Mouse (Mus musculus): ENCODE results near the gene Spata17. TPM values are rescaled to one million over a fixed set of nuclear protein-coding genes. Genes with fewer than 3 reads are reported as not detected.

The Spata17 gene
- polyA plus RNA-seq, 1 experiment from 2014 or later, result 1.2 TPM

GRCm38 (mm10) chr1:187015673-187016072 is 199.6 kb downstream of the Spata17 start:
- Histone ChIP-seq H3K4me1 (no peaks in the 10 kb centered on the region), H3K36me3 (no peaks in the 10 kb centered on the region), H3K4me2 (no peak overlapping the region), H3K9me3 (replicated peaks) (no peaks in the 10 kb centered on the region), H3K27ac (no peak overlapping the region), H3K9ac (no peak overlapping the region), H3K4me3 (replicated peaks) (no peak overlapping the region), H3K27me3 (no peaks in the 10 kb centered on the region)
- ATAC-seq (replicated peaks; ENCODE audit: low FRiP score), result no peak
- WGBS, result 58% methylated on average over 1 of the region's 1 CpGs

DNA sequence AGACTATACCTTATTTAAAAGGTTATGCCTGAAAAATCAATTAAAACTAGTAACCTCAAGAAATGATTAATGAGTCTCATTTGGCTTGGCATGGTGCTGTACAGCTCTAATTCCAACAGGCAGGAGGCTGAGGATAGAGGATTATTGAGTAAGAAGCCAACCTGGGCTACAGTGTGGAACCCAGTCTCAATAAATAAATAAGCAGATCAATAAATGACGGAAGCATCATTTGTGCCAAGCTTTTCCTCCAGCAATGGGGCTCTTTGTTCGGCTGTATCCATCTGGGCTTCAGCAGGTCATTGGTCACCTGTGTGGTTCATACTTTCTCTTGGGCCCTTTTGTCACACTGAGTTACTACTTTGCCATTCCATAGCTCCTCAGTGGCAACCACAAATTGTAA is 201.1 kb downstream of the Spata17 start:
- WGBS, result 85% methylated on average over 2 of the region's 2 CpGs
- no peak for ATAC-seq (replicated peaks; ENCODE audit: low FRiP score)
- H3K36me3 ChIP-seq, result no peaks in the 10 kb centered on the region
- no peaks in the 10 kb centered on the region for H3K4me1 ChIP-seq
- no peak overlapping the region for H3K4me2 ChIP-seq
- H3K27ac ChIP-seq, result no peak overlapping the region
- no peak overlapping the region for H3K4me3 ChIP-seq (replicated peaks)
- H3K27me3 ChIP-seq, result no peaks in the 10 kb centered on the region
- H3K9ac ChIP-seq, result no peak overlapping the region
- no peaks in the 10 kb centered on the region for H3K9me3 ChIP-seq (replicated peaks)

DNA sequence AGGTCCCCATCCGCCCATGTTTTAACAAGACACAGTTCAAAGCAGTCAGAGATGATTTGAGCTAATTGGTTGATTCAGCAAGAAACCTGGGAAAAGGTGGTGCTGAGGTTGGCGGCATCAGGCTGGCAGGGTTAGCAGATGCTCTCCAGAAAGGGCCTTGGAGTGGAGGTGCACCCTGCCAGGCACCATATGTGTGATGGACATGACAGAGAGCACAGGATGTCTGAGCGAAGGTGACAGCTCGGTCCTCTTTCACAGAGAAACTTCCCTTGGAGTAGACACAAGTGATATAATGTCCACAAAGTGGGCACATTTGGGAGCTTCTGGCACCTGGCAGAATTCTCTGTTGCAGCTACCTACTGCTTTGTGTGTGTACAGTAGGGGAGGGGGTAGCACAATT is 203.7 kb downstream of the Spata17 start:
- H3K9me3 ChIP-seq (replicated peaks), result no peaks in the 10 kb centered on the region
- ATAC-seq (replicated peaks; ENCODE audit: low FRiP score), result no peak
- no peak overlapping the region for H3K27ac ChIP-seq
- no peak overlapping the region for H3K4me2 ChIP-seq
- H3K36me3 ChIP-seq, result no peaks in the 10 kb centered on the region
- H3K4me3 ChIP-seq (replicated peaks), result no peak overlapping the region
- no peak overlapping the region for H3K9ac ChIP-seq
- H3K4me1 ChIP-seq, result no peaks in the 10 kb centered on the region
- H3K27me3 ChIP-seq, result no peaks in the 10 kb centered on the region
- WGBS, result 92% methylated on average over 4 of the region's 4 CpGs

DNA sequence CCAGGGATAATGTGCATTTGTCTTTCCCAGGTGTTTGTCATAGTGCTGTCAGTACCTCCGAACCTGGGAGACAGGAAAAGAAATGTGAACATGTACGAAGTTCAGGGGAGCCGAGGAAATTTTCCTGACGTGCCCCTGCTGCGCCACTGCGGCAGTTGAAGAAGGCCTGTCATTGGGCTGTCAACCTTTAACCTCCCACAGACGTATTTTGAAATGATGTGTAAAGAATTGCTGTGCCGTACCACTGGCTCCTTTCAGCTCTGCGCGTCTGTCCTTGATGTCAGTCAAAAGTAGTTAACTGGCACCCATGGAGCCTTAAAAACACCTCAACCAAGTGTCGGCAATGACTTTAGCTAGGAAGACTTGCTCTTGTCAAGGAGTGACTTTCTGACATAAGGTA is 205.2 kb downstream of the Spata17 start:
- Histone ChIP-seq H3K9me3 (replicated peaks) (no peaks in the 10 kb centered on the region), H3K4me1 (no peaks in the 10 kb centered on the region), H3K27ac (no peak overlapping the region), H3K36me3 (no peaks in the 10 kb centered on the region), H3K4me3 (replicated peaks) (no peak overlapping the region), H3K9ac (no peak overlapping the region), H3K4me2 (no peak overlapping the region), H3K27me3 (no peaks in the 10 kb centered on the region)
- ATAC-seq (replicated peaks; ENCODE audit: low FRiP score), result no peak
- 83% methylated on average over 11 of the region's 11 CpGs for WGBS

GRCm38 (mm10) chr1:187008236-187008635 is 207.0 kb downstream of the Spata17 start:
- Histone ChIP-seq H3K4me1 (no peaks in the 10 kb centered on the region), H3K36me3 (no peaks in the 10 kb centered on the region), H3K27me3 (no peaks in the 10 kb centered on the region), H3K4me3 (replicated peaks) (no peak overlapping the region), H3K9me3 (replicated peaks) (no peaks in the 10 kb centered on the region), H3K4me2 (no peak overlapping the region), H3K9ac (no peak overlapping the region), H3K27ac (no peak overlapping the region)
- ATAC-seq (replicated peaks; ENCODE audit: low FRiP score), result no peak
- WGBS, result 89% methylated on average over 7 of the region's 7 CpGs

DNA sequence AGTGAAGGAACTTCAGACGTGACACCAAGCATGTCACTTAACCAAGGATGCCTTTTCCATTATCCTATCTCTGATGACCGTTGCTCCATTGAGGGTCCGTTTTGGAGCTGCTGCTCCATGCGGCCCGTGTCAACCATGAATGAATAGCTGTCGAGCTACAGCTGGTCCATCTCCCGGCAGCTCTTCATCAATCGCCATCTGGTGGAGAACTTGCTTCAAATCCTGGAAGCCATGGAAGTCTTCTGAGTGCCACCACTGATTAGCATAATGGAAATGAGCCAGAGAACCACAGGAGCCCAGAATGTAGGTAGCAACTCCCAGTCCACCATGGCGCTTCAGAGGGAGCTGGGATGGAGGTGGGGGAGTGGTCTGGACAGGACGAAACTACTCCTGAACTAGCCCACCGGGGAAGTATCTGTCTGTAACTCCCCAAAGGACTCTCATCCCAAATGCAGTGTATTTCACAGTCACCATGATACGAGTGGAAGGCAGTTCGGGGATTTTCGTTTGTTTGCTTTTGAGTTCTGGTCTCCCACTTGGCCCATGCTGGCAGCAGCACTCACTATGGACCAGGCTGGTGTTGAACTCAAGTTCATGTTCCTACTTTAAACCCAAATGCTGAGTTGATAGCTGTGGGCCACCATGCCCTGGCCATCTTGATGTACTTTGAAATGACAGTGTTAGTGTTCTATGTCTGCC is 208.9 kb downstream of the Spata17 start:
- no peak overlapping the region for H3K4me2 ChIP-seq
- no peaks in the 10 kb centered on the region for H3K4me1 ChIP-seq
- 83% methylated on average over 14 of the region's 14 CpGs for WGBS
- no peaks in the 10 kb centered on the region for H3K36me3 ChIP-seq
- H3K27me3 ChIP-seq, result no peaks in the 10 kb centered on the region
- H3K27ac ChIP-seq, result no peak overlapping the region
- H3K9ac ChIP-seq, result no peak overlapping the region
- ATAC-seq (replicated peaks; ENCODE audit: low FRiP score), result no peak
- H3K4me3 ChIP-seq (replicated peaks), result no peak overlapping the region
- no peaks in the 10 kb centered on the region for H3K9me3 ChIP-seq (replicated peaks)

GRCm38 (mm10) chr1:187004306-187004705 is 211.0 kb downstream of the Spata17 start:
- no peaks in the 10 kb centered on the region for H3K36me3 ChIP-seq
- H3K27me3 ChIP-seq, result no peaks in the 10 kb centered on the region
- 82% methylated on average over 1 of the region's 1 CpGs for WGBS
- no peak overlapping the region for H3K4me3 ChIP-seq (replicated peaks)
- ATAC-seq (replicated peaks; ENCODE audit: low FRiP score), result no peak
- no peaks in the 10 kb centered on the region for H3K4me1 ChIP-seq
- H3K9ac ChIP-seq, result no peak overlapping the region
- no peak overlapping the region for H3K27ac ChIP-seq
- H3K9me3 ChIP-seq (replicated peaks), result no peaks in the 10 kb centered on the region
- no peak overlapping the region for H3K4me2 ChIP-seq

- no peak overlapping the region for H3K27ac ChIP-seq
- no peak overlapping the region for H3K4me3 ChIP-seq (replicated peaks)
- no peak overlapping the region for H3K4me2 ChIP-seq
- H3K4me1 ChIP-seq, result no peaks in the 10 kb centered on the region
- no peaks in the 10 kb centered on the region for H3K36me3 ChIP-seq
- no peaks in the 10 kb centered on the region for H3K27me3 ChIP-seq
- WGBS, result 48% methylated on average over 7 of the region's 7 CpGs
- ATAC-seq (replicated peaks; ENCODE audit: low FRiP score), result no peak
- H3K9ac ChIP-seq, result no peak overlapping the region
- H3K9me3 ChIP-seq (replicated peaks), result no peaks in the 10 kb centered on the region
Observed at GRCm38 (mm10) chr1:187003441-187003861, 211.8 kb downstream of the Spata17 start.

DNA sequence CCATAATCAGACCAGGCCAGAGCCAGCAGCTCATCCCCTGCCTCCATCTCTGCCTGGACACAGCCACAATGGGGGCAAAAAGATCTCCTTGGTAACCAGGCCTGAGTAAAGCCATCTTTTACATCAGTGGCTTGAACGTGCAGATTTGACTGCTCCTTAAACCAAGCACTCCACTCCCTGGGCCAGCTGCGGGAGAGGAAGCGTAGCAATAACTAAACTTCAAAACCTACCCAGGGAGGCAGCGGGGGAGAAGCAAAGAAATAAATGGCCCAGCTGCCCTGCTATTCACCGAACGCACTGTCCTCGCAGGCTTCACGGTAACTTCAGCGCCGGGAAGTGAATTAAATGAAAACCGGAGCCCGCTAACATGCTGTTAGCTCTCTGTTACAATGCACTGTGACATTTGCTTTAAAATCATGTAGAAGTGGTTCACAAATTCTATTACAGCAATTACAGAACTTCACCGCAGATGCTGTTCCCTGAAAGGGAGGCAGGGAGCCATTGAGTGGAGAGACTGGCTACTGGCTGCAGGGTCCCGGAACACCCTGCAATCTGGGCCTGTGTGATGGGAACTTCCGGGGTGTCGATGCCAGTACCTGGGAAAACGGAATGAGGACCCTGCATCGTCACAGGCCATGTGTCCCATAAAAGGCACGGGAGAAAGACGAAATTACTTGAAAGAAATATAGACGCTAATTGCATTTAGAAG is 217.5 kb downstream of the Spata17 start:
- Histone ChIP-seq H3K36me3 (no peaks in the 10 kb centered on the region), H3K27me3 (no peaks in the 10 kb centered on the region), H3K4me3 (replicated peaks) (no peak overlapping the region), H3K4me1 (no peaks in the 10 kb centered on the region), H3K9ac (no peak overlapping the region), H3K4me2 (no peak overlapping the region), H3K27ac (no peak overlapping the region), H3K9me3 (replicated peaks) (no peaks in the 10 kb centered on the region)
- 86% methylated on average over 21 of the region's 21 CpGs for WGBS
- no peak for ATAC-seq (replicated peaks; ENCODE audit: low FRiP score)

Other genes starting within 250 kb of the Spata17 start
- gene D1Pas1, start 248.0 kb downstream of the Spata17 start, polyA plus RNA-seq (2015; fragmentation: Nextera tagmentation; extraction: Ambion mirVana), result 0.05 and 0.10 TPM in 2 replicates
- 19.8 and 21.1 TPM in 2 replicates for gene Gpatch2, start within 50 bp of the Spata17 start, polyA plus RNA-seq (2015; fragmentation: Nextera tagmentation; extraction: Ambion mirVana)

Data from kidney, embryonic 15.5 days (tissue).